Mouse (Mus musculus) T-cell, adult 2 months (primary cell): ENCODE results near the gene Thrap3.
"Not testable (repeated sequence)": the region's sequence is repeated elsewhere in the genome, so short reads cannot be mapped to it uniquely, and the experiment has no call there.

Source experiments
- DNase-seq: peaks from one replicate; pipeline ENCODE4 v3.0.0; 2022; ENCODE audit warnings: low spot score

Gene Thrap3

DNA sequence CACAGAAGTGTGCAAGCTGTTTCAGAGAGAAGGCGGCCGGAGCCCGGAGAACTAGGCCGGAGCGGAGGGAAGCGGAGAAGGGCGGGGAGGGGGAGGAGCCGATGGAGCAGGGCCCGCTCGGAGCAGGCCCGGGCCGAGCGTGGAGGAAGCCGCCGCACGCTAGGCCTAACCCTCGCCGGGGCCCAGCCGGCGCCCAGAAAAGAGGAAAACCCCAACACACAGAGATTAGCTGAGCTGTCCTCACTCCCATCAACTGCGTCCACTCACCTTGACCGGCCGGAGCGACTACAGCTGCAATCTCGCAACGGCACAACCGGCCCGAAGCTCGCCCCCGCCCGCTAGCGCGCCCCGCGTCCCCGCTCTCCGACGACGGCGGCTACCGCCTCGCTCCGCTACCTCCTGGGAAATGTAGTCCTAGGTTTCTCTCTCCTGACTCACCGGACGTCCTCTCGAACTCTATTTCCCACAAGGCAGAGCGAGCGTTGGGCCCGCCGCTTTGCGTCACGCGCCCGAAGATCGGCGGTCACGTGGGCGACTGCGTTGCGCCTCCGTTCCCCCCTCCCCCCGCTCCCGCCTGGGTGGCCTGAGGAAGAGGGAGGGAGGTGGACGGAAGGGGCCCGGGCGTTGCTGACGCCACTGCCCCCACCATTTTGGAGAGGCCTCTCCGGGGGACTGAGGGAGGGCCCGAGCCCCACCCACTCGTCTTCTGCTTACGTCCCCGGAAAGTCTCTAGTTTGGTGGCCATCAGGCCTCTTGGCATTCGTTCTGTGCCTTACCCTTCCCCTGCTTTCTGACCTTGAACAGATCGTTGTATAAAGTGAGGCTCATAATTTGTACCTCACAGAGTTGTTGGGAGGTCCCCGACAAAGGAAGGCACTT lies at the start of gene Thrap3:
Gene Thrap3 (minus strand): TSS at position 458 of the 879 bp plus-strand sequence.
- DNase-seq, result peak; percentile 99

DNA sequence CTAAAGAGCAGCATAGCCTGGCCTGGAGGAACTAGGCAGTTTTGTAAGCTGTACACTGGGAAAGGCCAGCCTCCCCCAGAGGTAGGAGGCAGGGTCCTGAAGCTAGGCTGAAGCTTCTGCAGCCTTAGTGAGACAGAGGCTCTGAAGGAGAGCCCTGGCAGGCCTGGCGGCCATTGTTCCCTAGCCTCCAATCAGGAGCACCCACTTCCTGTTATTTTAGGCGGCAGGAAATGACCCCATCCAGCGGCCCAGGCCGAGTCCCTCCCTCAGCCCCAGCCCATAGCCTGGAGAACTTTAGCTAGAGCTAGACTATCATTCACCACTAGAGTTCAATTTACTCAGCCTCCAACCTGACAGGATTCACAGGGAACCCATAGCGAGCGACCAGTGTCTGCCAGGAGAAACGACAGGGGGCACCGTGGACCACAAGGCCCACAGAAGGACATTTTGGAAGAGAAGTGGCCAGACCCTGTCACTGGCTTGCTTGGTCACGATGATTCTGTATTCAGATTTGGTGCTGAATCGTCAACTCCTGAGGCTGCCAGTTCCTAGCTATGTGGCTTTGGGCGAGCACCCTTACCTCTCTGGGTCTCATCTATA lies 49.2 kb upstream of the Thrap3 start:
- DNase-seq, result peak; percentile 44

DNA sequence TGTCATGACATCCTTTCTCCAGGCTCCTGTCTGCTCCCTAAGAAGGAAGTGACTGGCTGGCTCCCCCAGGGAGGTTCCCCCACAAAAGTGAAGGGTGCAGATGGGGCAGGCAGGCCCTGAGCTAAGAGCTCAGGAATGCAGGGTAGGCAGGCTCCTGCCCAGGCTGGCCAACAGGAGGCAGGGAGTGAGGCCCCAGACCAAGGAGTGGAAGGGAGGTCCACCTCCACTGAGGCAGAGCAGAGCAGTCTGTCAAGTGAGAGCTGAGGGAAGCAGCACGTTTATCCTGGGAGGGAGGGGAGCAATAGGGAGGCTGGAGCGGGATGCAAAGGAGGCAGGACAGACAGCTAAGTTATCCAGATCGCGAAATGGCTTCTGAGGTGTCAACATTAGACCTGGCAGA lies 48.1 kb upstream of the Thrap3 start:
- no peak for DNase-seq

DNA sequence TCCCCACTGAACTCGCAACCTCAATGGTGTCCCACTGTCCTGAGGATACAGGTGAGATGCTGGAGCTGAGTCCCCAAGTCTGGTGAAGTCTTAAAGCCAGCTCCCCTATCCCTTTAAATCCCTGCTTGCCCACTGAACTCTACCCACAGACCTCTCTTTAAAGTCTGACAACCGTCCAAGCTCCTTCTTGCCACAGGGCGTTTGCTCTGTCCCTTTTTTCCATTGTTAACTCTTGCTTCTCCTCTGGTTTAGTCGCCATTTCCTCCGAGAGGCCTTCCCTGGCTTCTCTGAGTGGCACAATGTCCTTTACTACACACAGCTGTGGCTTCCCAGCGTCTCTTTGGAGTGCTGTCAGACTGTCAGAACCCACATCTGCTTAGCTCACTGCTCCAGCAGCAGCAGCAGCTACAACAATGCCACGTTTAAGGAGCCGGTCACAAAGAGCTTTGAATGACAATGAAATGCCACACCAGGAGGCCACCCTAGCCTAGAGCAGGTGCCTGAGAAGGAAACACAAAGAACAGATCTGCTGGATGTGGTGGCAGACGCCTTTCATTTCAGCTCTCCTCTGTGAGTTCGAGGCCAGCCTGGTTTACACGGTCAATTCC lies 45.8 kb upstream of the Thrap3 start:
- no peak for DNase-seq

DNA sequence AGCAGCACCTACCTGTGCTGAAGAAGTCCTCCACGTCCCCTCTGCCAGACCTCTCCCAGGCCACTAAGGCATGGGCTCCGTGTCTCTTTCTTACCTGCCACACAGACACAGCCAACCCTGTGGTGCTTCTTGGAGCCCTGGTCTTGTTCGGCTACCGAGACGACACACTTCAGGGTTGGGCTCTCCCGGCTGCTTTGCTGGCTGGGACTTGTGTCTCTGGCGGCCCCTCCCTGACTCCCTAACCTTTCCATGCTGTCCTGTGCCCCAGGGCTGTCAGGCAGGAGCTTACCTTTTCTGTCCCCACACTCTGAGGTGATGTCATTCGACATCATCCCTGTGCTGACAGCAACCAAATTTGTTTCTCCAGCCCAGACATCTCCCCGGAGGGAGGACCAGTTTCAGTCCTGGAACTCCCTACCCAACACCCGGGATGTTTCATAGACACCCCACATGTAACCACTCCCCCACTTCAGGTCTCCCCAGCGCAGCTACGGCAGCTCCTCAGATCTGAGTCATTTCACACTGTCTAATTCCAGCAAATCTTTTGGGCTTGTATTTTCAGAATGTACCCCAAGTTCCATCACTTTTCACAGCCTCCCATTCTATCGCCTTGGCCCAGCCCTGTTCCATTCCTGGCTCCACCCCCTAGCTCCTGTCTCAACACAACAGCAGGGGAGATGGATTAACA lies 43.8 kb upstream of the Thrap3 start:
- no peak for DNase-seq

DNA sequence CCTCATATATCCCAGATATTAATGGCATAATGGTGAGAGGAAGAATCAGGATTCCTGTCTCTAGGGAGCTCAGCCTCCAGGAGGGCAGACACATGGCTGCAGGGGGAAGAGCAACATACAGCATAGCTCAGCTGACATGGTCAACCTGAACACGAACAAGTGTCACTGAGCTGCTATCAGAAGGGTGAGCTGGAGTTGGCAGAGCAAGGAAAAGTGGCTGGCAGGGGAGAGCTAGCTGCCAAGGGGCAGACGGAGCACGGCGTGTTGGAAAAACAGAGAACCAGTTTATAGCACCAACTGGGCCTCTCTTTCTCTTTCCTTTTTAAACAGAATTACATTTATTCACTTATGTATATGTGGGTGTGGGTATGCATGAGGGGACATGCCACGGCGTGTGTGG lies 40.0 kb upstream of the Thrap3 start:
- no peak for DNase-seq

DNA sequence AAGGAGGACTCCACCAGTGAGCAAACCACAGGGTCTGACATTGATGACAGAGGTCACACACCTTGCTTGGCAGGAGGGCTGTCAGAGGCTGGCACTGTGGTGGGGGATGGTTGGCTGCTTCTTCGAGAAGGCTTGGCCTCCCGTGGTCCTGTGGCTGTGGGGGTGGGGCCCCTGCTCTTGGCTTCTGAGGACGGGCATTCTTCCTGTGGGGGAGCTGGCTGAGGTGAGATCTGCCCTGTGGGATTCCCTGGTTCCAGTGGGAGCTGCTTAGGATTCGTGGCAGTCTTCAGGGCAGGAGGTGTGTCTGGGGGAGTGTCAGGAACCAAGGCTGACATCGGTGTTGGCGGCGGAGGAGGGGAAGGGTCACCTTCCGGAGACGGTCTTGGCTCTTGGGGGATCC lies 39.4 kb upstream of the Thrap3 start:
- no peak for DNase-seq

DNA sequence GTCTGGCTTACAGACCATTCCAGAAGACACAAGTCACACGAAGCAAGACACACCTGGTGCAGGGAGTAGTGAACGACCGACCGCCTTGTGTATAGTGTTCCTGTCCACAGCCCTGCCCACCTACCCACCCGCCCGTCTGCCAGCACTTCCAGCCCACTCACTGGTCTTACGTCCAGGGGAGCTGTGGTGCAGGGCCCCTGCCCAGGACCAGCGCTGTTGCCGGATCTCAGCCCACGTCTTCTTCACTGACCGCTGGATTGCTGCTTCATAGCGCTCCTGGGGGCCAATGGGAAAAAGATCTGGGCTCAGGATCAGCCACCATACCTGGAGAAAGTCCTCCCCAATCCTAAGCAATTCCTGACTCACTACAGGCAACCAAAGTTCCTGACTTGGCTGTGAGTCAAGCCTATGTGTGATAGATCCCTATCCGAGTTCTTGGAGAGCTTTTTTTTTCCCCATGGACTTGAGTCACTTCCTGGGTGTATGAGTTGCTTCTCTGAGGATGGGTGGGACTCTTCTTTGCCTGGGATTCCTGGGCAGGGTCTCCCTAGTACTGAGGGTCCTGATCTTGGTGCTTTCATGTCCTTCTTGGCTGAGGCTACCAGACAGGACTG lies 37.4 kb upstream of the Thrap3 start:
- DNase-seq, result no peak

DNA sequence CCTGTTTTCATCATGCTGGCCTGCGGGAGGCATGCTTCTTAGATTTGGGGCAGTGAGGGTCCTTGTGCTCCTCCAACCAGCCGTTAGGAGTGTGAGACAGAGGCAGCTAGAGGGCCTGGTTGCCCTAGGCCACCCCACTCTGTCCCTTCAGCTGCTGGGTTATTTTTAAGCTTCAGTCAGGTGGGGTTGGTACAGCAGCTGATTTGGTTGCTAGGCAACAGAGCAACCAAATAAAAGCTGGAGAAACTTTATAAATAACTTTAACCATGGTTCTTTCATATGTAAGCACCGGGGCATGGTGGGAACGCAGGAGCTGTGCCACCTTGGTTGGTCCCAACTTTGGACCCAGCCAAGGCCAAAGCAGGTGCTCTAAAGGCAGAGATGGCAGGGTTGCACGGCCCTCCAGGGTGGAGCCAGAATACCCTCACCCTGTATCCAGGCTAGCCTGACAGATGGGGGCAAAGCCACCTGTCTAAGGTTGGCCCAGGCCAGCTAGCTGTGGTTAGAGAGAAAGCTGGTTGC lies 35.2 kb upstream of the Thrap3 start:
- DNase-seq, result no peak

DNA sequence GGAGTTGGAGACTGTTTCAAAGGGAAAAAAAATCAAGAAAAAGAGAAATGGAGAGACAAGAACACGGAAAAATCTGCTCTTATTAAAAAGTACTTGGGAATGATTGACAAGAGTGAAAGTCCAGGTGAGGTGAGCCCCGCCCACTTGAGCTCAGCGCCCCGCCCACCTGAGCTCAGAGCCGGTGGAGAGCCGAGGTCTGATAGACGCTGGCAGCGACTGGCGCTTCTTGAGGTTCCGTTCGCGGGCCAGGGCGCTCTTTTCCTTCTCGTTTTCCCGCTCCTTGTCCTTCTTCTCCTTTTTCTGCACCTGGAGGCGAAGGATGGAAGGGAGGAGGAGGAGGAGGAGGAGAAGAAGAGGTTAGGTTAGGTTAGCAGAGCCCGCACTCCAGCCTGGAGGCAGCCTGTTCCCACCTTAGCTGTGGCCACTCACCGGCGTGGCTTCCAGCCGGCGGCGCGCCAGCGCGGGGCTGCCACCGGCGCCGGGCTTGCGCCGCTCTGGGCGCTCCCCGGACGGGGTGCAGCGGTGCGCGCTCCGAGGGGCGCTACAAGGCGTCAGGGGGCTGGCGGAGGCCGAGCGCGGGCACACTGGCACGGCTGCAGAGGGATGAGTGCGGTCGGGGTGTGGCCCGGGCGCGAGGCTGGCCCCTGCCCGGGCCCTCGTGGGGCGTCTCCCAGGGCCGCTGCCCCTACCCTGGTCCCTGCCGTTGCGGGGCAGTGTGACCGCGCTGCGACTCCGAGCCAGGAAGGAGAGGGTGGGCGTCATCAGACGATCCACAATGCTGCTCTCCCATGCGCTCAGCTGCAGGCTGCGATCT lies 34.1 kb upstream of the Thrap3 start:
- DNase-seq, result no peak

DNA sequence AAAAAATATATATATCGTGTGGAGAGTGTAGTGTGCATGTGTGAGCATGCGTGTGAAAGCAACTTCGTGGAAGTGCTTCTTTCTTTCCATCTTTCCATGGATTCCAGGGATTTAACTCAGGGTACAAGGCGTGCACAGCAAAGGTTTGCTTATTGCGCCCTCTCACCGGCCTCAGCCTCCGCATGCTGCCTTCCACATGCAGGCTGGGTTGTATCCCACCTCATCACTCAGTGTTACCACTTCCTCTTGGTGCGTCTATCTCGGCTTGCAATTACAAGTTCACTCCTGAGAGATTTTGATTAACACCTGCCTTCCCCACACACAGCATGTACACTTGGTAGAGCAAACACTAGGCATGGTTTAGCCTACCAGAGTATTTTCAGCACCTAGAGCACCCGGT lies 32.6 kb upstream of the Thrap3 start:
- peak; percentile 53 for DNase-seq

DNA sequence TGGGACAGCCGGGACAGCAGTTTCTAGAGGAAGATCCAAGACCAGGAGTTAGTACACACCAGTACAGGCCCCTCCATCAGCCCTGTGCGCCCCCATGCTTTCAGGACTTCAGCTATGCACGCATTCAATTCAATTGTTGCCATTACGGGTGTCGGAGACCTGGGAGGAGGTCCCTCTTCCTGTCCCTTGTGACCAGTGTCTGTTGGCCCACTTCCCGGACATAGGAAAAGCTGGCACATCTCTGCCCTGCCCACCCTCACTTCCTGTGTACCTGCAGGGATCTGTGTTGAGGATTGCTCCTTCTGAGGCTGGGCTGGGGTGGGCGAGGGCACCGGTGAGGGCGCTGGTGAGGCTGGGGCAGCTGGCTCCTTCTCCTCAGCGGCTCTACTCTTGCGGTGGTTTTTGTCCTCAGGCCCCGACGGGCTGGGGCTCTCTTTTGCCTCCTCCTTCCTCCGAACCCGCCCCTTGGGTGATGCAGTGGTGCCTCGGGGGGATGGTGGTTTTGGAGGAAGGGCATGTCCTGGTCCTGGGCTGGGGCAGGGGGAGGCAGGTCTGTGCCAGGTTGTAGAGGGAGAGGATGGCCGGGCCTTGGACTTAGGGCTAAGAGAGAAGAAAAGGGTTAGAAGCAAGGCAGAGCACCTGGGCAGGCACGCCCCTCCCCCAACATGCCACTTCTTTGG lies 32.1 kb upstream of the Thrap3 start:
- no peak for DNase-seq

DNA sequence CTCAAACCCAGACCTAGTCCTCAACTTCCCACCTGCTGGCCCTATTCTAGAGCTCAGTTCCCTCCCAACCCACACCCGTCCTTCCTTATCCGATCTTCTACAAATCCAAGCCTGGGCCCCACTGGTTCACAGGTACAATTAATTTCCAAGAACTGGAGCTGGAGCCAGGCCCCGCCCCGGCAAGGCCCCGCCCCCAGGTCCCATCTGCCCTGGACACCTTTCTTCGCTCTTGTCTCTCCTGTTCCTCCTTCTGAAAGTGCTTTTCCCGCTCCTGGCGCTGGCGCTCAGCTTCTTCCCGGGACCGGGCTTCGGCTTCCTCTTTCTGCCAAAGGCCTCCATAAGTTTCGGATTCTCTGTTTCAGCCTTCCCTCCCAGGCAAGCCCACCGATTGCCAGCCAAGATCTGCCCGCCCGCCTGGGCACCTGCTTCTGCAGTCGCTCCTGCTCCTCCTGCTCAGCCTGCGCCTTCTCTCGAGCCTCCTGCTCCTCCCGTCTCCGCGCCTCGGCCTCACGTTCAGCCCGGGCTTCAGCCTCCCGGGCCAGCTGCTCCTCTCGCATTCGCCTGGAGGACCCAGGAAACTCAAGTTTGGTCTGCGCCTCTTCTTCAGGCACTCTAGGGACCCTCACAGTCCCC lies 31.2 kb upstream of the Thrap3 start:
- DNase-seq, result no peak

DNA sequence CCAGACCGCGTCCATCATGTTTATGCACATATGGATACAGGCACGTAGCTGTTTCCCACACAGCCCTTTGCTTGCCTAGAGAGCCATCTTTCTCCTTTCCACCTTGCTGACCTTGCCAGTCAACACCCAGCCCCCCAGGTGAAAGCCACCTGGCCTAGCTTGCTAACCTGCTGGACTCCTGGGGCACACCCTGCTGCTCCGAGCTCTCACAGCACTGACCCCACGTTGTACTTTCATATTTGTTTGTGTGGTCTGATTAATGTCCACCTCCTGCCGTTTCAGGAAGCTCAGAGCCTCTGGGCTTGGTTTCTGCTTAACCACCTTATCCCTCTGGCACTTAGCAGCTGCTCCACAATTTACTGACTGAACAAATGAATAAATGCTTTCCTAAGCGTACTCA lies 27.3 kb upstream of the Thrap3 start:
- DNase-seq, result no peak

DNA sequence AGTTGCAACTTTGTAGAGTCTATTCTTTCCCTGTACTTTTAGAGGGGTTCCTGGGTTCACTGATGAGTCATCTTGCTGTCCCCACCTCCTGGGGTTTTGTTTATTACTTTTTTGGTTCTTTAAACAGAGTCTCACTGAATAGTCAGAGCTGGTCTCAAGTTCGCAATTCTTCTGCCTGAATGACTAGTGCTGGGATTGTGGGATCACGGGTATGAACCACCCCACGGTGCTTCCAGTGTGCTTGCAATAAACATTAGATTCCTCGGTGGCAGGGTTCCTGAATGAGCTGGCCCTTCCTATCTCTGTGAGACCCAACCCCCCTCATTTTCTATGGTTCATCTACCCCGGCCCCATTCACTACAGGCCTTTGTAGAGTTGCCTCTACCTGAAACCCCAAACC lies 25.6 kb upstream of the Thrap3 start:
- DNase-seq, result no peak

DNA sequence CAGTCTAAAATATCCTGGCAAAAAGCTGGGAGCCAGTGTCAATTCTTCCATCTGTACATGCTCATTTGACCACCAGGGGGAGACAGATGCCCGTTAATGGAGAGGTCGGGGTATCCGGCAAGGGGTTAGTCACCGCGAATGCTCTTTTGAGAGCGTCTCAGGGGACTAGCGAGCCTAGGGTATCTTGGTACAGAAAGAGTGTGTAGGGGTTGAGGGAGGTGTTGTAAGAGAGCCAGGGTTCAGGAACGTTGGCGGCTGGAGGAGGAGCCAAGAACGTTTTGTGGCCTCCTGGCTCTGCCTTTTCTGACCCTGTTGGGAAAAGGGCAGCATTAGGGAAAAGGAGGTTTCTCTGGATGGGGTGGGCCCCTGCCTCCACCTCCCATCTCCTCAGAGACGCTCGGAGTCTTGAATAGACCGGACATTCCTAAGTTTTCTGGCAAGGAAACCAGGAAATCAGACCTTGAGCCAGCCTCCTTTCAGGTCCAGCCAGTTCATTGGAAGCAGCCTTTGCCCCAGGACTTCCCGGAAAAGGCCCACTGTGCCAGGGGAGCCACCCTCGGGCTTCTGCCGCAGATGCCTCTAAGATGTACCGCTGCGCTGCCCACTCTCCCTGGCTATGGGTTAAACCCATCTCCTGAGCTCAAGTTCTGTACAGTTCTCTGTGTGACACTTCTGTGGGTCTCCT lies 24.7 kb upstream of the Thrap3 start:
- DNase-seq, result peak; percentile 84

DNA sequence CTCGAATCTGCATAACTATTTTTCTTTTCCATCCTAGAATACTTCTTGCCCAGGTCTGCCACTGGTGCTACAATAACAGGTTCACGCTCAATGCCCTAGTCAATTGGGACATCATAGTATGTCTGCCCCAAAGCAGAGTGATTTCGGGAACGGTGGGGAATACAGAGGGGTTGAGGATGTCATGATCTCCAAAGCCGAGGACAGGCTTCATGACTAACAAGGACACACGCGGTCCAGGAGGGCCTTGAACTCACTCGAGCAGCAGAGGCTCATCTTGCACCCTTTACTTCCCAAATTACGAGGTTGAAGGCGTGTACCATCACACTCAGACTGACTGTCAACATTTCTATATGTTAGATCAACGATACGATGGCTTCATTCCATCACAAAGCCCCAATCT lies 24.1 kb upstream of the Thrap3 start:
- DNase-seq, result no peak

DNA sequence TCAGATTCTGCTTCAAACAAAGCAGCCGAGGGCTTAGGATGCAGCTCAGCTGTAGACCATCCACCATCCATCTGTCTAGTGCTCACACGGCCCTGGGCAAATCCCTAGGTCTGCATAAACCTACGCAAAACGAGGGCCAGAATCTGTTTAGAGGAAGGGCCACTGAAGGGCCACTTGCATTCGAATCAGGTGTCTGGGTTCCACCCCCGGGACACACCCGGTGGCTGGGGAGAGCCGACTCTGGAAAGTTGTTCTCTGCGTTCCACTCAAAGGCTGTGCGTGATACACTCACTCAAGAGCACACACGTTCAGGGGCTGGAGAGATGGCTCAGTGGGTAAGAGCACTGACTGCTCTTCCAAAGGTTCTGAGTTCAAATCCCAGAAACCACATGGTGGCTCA lies 20.1 kb upstream of the Thrap3 start:
- no peak for DNase-seq

DNA sequence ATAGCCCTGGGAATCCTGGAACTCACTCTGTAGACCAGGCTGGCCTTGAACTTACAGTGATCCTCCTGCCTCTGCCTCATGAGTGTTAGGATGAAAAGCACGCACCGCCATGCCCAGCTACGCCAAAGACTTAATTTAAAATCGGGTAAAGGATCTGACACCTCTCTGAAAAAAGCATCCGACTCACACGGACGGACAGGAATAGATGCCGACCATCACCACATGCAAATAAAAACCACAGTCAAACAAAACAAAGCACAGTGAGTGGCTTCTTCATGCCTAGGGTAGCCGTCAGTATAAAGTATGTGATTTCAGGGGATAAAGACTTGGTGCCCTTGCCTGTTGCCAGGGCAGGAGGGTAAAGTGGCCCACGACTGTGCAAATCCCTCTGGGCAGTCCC lies 17.5 kb upstream of the Thrap3 start:
- no peak for DNase-seq

DNA sequence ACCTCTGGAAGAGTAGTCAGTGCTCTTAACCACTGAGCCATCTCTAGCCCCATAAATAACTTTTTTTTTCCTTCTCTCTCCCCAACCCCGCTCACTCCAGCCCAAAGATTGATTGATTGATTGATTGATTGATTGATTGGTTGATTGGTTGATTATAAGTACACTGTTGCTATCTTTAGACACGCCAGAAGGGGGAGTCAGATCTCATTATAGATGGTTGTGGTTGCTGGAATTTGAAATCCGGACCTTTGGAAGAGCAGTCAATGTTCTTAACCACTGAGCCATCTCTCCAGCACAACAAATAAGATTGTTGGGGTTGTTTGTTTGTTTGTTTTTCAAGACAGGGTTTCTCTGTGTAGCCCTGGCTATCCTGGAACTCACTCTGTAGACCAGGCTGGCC lies 17.0 kb upstream of the Thrap3 start:
- DNase-seq, result not testable (repeated sequence)
